Mouse (Mus musculus) heart, embryonic 12.5 days (tissue): ENCODE measurements around the gene Bcas3. TPM values are rescaled to one million over a fixed set of nuclear protein-coding genes. Genes with fewer than 3 reads are reported as not detected.

Source experiments
- ATAC-seq: fragments of 200-750 bp; cut with Nextera tagmentation; 2 replicates; pipeline ENCODE4 v1.8.0; 2017; ENCODE audit warnings: moderate TSS enrichment, moderate library complexity; ENCODE audit not compliant: insufficient number of reproducible peaks, low FRiP score
- H3K27ac ChIP-seq: fragments of 300-500 bp; sonication (generic); 2 replicates; pipeline ENCODE4 v1.5.1; 2016; ENCODE audit warnings: mild to moderate bottlenecking, moderate library complexity; ENCODE audit not compliant: poor library complexity, severe bottlenecking
- H3K27me3 ChIP-seq: fragments of 300-500 bp; sonication (generic); replicated peaks from 2 replicates; pipeline ENCODE4 v1.6.1; 2016; ENCODE audit warnings: mild to moderate bottlenecking, moderate library complexity
- H3K36me3 ChIP-seq: fragments of 300-500 bp; sonication (generic); 2 replicates; pipeline ENCODE4 v1.6.1; 2016; ENCODE audit warnings: mild to moderate bottlenecking, moderate library complexity
- H3K4me1 ChIP-seq: fragments of 300-500 bp; sonication (generic); replicated peaks from 2 replicates; pipeline ENCODE4 v1.6.1; 2016; ENCODE audit warnings: mild to moderate bottlenecking
- H3K4me2 ChIP-seq: fragments of 300-500 bp; sonication (generic); 2 replicates; pipeline ENCODE4 v1.6.1; 2016; ENCODE audit warnings: mild to moderate bottlenecking, moderate library complexity
- H3K4me3 ChIP-seq: fragments of 300-500 bp; sonication (generic); 2 replicates; pipeline ENCODE4 v1.5.1; 2016; ENCODE audit warnings: mild to moderate bottlenecking
- H3K9ac ChIP-seq: fragments of 300-500 bp; sonication (generic); 2 replicates; pipeline ENCODE4 v1.6.1; 2016; ENCODE audit warnings: mild to moderate bottlenecking, moderate library complexity
- H3K9me3 ChIP-seq: fragments of 300-500 bp; sonication (generic); replicated peaks from 2 replicates; pipeline ENCODE4 v1.6.1; 2016; ENCODE audit warnings: mild to moderate bottlenecking, moderate library complexity
- WGBS: fragments of 180-500 bp; shearing (Covaris S2); methylation state at CpG from one replicate; pipeline ENCODE4 v1.1.7; 2016; 5-methylcytosine and 5-hydroxymethylcytosine counted together
- polyA plus RNA-seq: library from polyadenylated mRNA; unstranded; fragments of >200 nt; fragmentation: Nextera tagmentation; extraction: Ambion mirVana; gene quantifications from 2 replicates; pipeline ENCODE4 v1.2.1, GENCODE M21; 2016

Bcas3 gene
- polyA plus RNA-seq, 1 experiment from 2014 or later: 16.1 TPM

DNA sequence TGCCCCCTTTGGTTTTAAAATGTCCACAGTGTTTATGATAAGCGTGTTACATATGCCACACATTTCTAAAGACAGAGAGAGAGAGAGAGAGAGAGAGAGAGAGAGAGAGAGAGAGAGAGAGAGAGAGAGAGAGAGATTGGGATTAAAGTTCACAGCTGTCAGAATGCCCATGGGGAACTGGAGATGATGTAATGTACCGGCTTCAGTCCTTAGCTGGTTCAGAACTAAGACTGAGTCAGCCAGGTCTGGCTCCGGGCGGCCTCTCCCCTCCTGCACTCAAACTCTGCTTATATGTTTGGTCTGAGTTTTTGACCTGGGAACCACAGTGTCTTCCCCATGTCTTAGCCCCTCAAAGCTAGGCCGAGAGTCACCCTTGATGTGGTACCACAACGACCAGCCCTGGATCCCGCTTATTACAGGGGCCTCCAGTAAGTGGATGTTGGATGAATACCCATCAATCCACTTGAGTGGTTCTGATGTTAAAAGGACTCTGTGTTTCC lies 423.9 kb downstream of the Bcas3 start:
- Histone ChIP-seq H3K4me2 (no peak overlapping the region), H3K9me3 (no peaks in the 10 kb centered on the region), H3K4me1 (peaks cover 8% of the 10 kb centered on the region), H3K9ac (no peak overlapping the region), H3K27me3 (peaks cover 85% of the 10 kb centered on the region), H3K36me3 (no peaks in the 10 kb centered on the region), H3K27ac (no peak overlapping the region), H3K4me3 (no peak overlapping the region)
- no peak for ATAC-seq
- WGBS: 66% methylated on average over 7 of the region's 7 CpGs

DNA sequence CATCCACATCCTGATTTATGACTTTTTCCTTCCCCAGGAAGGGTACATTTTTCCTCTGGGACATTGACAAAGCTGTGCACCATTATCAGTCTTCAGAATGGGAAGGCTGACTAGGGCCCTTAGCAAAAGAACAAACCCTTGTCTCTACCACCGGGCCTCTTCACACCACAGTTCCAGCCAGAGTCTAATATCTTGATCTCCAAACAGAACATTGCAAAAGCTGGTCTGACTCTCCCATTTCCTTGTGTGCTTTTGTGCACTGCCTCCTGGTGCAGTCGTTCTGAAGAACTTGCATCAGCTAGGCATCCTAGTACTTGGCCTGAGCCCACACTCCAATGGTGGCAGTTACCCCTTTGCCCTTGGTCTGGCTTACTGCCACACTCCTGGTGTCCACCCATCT lies 425.0 kb downstream of the Bcas3 start:
- Histone ChIP-seq H3K4me1 (peaks cover 8% of the 10 kb centered on the region), H3K36me3 (no peaks in the 10 kb centered on the region), H3K27me3 (peaks cover 83% of the 10 kb centered on the region), H3K9me3 (no peaks in the 10 kb centered on the region), H3K27ac (no peak overlapping the region), H3K4me2 (no peak overlapping the region), H3K4me3 (no peak overlapping the region), H3K9ac (no peak overlapping the region)
- WGBS: 75% methylated on average over 2 of the region's 2 CpGs
- no peak for ATAC-seq

DNA sequence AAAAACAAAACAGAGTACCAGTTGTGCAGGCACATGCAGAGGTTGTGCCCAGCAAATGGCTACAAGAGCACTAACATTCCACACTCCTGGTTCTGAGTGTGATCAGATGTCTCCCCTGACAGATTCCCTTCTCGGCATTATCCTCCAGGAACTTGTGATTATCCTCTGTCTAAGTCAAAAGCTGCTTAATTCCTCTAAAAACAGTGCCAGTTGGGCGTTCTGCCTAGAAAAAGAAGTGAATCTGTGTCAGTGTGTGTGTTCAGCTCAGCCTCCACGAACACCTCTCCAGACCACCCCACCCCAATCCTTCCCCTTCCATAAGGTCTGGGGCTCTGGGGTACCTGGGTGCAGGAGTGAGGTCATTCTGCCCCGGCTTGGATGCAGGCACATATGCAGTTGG lies 427.3 kb downstream of the Bcas3 start:
- 66% methylated on average over 4 of the region's 4 CpGs for WGBS
- Histone ChIP-seq H3K4me1 (peaks cover 7% of the 10 kb centered on the region), H3K27me3 (peaks cover 81% of the 10 kb centered on the region), H3K4me2 (no peak overlapping the region), H3K9ac (no peak overlapping the region), H3K9me3 (no peaks in the 10 kb centered on the region), H3K27ac (no peak overlapping the region), H3K36me3 (no peaks in the 10 kb centered on the region), H3K4me3 (no peak overlapping the region)
- no peak for ATAC-seq

DNA sequence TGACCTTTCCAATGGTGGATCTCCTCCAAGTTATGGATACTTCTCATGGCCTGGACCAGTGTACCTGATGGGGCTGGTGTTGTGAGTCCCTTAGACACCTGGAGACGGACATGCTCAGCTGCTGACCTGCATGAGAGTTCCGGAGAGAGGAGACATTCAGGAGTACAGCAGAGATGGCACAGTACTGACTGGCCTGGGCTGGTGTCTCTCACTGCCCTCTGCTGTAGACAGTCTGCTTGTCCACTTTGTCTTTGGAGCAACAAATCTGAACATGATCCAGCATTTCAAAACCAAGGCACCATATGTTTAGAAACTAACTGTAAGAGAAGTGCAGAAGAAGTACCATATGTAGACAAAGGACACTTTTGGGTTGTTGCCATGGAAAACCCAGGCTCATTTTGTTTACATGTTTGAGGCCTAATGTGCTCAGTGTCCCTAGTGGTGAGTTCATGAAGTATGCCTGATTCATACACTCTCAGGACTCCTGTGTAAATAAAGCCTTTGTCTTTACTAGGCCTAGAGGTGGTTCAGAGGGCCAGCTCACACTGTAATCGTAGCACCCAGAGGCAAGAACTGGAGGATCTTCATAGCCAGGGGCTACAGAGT lies 433.2 kb downstream of the Bcas3 start:
- Histone ChIP-seq H3K27me3 (peaks cover 67% of the 10 kb centered on the region), H3K4me1 (peaks cover 7% of the 10 kb centered on the region; the same call in 1 of the 2 replicates), H3K4me2 (no peak overlapping the region), H3K27ac (no peak overlapping the region), H3K9ac (no peak overlapping the region), H3K36me3 (no peaks in the 10 kb centered on the region), H3K4me3 (no peak overlapping the region), H3K9me3 (no peaks in the 10 kb centered on the region)
- ATAC-seq: no peak
- WGBS: 88% methylated on average over 3 of the region's 3 CpGs

DNA sequence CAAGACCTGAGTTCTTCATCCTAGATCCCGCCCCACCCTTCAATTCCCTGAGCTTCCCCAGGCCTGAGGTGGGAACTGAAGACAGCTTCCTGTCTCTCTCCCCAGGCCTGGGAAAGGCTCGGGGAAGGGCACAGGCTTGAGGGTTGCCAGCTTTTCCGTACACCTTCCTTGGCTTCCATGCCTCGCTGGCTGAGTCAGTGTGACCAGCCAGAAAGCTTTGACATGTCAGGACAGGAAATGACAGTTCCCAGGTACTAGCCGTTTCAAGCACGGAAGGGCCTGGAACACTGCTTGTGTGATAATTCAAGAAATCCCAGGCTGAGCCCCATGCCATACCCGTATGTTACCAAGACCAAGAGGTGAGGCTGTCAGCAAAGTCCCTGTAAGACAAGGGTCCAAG lies 436.8 kb downstream of the Bcas3 start:
- Histone ChIP-seq H3K27ac (no peak overlapping the region), H3K4me1 (peaks cover 14% of the 10 kb centered on the region), H3K4me3 (no peak overlapping the region), H3K4me2 (no peak overlapping the region), H3K27me3 (peaks cover 70% of the 10 kb centered on the region), H3K9ac (no peak overlapping the region), H3K36me3 (no peaks in the 10 kb centered on the region), H3K9me3 (no peaks in the 10 kb centered on the region)
- no peak for ATAC-seq
- WGBS: 54% methylated on average over 7 of the region's 7 CpGs

DNA sequence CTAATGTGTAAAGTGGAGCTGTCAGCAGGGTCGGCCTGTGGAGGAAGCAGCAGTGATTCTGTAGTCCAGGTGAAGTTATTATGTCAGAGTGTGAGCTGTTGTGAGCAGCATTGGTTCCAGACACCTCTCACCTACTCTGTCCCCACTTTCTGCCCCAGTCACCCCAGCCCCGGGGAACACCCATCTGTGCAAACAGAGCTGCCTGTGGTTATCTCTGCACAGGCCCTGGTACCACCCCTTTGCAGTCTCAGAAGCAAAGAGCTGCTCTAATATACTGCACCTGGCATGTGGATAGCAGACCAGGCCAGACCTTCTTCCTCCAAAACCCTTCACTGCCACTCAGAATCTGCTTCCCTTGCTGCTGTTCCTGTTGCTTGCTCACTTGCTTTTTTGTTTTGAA lies 437.3 kb downstream of the Bcas3 start:
- ATAC-seq: peak; percentile 64; the same call in 1 of the 2 replicates
- H3K4me3 ChIP-seq: no peak overlapping the region
- H3K27ac ChIP-seq: no peak overlapping the region
- no peak overlapping the region for H3K4me2 ChIP-seq
- no peaks in the 10 kb centered on the region for H3K9me3 ChIP-seq
- H3K9ac ChIP-seq: no peak overlapping the region
- 64% methylated on average over 2 of the region's 2 CpGs for WGBS
- peaks cover 74% of the 10 kb centered on the region for H3K27me3 ChIP-seq
- peaks cover 9% of the 10 kb centered on the region for H3K4me1 ChIP-seq
- no peaks in the 10 kb centered on the region for H3K36me3 ChIP-seq

DNA sequence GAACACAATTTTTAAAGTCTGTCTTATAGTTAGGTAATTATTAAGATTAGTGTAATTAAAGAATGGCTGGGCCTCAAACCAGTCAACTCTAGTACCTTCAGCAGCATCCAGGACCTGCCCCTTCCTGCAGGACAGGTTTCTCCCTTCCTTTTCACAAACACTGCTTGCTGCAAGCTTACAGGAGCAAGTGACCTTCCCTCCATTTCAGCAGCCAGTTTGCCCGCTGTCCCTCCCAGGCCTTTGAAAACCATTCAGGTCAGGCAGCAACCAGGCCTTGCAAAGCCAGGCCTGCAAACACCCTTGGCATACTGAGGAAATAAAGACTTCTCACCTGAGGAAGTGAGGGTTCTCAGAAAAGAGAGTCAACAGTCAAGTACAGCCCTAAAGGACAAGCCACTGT lies 438.2 kb downstream of the Bcas3 start:
- H3K9ac ChIP-seq: no peak overlapping the region
- H3K4me3 ChIP-seq: no peak overlapping the region
- whole genome bisulfite sequencing: 89% methylated on average over 1 of the region's 1 CpGs
- H3K36me3 ChIP-seq: no peaks in the 10 kb centered on the region
- no peak overlapping the region for H3K27ac ChIP-seq
- peaks cover 83% of the 10 kb centered on the region for H3K27me3 ChIP-seq
- no peaks in the 10 kb centered on the region for H3K9me3 ChIP-seq
- no peak for ATAC-seq
- H3K4me1 ChIP-seq: peaks cover 9% of the 10 kb centered on the region
- H3K4me2 ChIP-seq: no peak overlapping the region

DNA sequence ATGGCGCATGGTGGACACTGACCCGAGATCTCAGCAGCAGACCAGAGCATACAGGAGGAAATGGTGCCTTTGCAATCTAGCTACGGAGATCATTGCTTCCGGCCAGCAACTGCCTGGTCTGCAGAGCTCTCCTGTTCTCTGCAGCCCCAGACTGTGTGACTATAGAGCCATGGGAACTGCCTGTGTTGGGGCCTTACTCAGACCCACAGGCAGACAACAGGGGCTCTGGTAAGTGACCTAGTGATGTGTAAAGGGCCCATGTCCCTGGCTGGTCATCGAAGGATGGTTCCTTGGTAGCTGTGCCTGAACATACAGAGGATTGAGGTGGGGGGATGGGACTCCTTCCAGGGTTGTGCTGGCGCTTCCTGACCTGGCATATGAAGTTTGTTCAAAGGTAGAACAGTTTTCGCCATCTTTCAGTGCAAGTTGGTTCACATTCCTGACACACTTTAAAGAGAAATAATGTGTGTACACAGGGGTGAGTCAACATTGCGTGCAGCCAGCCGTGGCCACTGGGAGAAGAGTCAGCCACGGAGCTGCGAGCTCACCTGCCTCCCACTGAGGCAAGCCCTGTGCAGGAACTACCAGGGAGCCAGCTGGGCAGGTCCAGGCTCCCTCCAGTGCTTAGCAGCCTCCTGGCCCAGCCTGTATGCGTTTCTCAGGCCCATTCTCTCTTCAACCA lies 439.7 kb downstream of the Bcas3 start:
- Histone ChIP-seq H3K36me3 (no peaks in the 10 kb centered on the region), H3K27me3 (peaks cover 92% of the 10 kb centered on the region), H3K9me3 (no peaks in the 10 kb centered on the region), H3K4me3 (no peak overlapping the region), H3K4me2 (no peak overlapping the region), H3K9ac (no peak overlapping the region), H3K4me1 (peaks cover 9% of the 10 kb centered on the region), H3K27ac (no peak overlapping the region)
- 77% methylated on average over 12 of the region's 12 CpGs for WGBS
- ATAC-seq: no peak

DNA sequence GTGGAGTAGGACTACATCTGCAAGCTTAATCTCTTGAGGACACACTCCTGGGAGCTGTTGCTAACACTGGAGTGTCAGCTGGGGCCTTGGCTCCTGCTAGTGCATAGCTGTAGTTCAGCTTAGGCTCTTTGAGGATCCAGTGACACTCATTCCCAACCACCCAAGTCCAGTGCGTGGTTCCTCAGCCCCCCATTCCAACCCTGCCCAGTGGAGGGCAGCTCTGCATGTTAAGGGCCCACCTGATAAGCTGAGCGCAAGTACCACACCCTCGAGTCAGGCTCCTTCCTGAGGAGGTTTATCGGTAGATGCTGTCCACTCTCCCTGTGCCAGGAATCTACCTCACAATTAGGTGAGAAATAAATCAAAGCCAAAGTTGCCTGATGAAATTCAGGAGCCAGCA lies 446.5 kb downstream of the Bcas3 start:
- H3K27ac ChIP-seq: no peak overlapping the region
- H3K9me3 ChIP-seq: no peaks in the 10 kb centered on the region
- WGBS: 6% methylated on average over 4 of the region's 4 CpGs
- peak; percentile 40 for ATAC-seq
- no peak overlapping the region for H3K4me3 ChIP-seq
- H3K9ac ChIP-seq: no peak overlapping the region
- H3K27me3 ChIP-seq: peaks cover 73% of the 10 kb centered on the region
- H3K36me3 ChIP-seq: no peaks in the 10 kb centered on the region
- H3K4me2 ChIP-seq: peak overlapping the region; percentile 32
- peaks cover 55% of the 10 kb centered on the region for H3K4me1 ChIP-seq

DNA sequence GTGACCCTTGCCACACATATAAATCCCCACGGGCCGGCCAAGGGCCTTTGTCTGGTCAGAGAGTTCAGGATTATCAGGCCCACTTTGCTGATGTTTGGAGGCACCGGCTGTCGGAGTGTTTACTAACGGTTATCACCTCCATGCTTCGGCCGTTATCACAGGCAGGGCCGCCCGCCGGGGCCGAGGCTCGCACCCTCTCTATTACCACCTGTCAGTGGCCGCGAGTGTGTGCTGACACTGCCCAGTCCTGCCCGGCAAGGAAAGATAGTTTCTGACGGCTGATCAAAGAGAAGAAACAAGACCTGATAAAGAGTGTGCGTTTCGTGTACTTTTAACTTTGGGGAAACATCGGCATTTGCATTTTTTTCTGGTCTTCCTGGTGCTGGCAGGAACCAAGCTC lies 446.9 kb downstream of the Bcas3 start:
- H3K27ac ChIP-seq: no peak overlapping the region
- peak; percentile 83 for ATAC-seq
- WGBS: 2% methylated on average over 19 of the region's 19 CpGs

DNA sequence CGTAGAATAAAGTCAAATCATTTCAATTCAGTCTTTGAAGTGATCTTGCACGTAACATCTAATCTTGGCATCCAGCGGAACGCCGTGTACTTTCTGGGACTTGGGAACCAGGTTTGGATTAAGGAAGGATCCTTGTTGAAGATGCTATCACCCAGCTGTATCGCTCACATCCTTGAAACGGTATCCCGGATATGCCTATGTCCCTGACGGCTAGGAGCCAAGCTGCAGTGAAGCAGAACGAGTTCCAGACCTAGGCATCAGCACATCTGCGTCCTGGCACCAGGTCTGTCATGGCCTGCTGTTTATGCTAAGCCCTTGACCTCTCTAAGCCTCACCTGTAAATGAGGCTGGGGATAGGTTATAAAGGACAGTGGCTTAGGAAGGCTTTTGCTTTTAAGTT lies 447.4 kb downstream of the Bcas3 start:
- Histone ChIP-seq H3K4me2 (peak overlapping the region; percentile 32), H3K4me1 (peaks cover 61% of the 10 kb centered on the region)
- WGBS: 21% methylated on average over 11 of the region's 11 CpGs

More for the DNA sequence above, 446.9 kb downstream of the Bcas3 start:
- no peaks in the 10 kb centered on the region for H3K9me3 ChIP-seq
- H3K27me3 ChIP-seq: peaks cover 70% of the 10 kb centered on the region
- H3K4me2 ChIP-seq: peak overlapping the region; percentile 32
- H3K36me3 ChIP-seq: no peaks in the 10 kb centered on the region
- H3K9ac ChIP-seq: no peak overlapping the region
- H3K4me3 ChIP-seq: no peak overlapping the region
- H3K4me1 ChIP-seq: peaks cover 58% of the 10 kb centered on the region

More for the DNA sequence above, 447.4 kb downstream of the Bcas3 start:
- H3K9me3 ChIP-seq: no peaks in the 10 kb centered on the region
- H3K4me3 ChIP-seq: no peak overlapping the region
- H3K27me3 ChIP-seq: peaks cover 70% of the 10 kb centered on the region
- no peaks in the 10 kb centered on the region for H3K36me3 ChIP-seq
- H3K9ac ChIP-seq: no peak overlapping the region
- no peak for ATAC-seq
- H3K27ac ChIP-seq: no peak overlapping the region
